Mouse (Mus musculus) cerebellum, postnatal 36 days (tissue): Measurements from ENCODE around the gene Lbh.

ENCODE experiments used
- DNase-seq, 2 experiments: peaks; one replicate each; pipeline ENCODE4 v3.0.0; 2021 to 2022; ENCODE audit warnings: mixed read lengths in 2 of 2

Gene Lbh

DNA sequence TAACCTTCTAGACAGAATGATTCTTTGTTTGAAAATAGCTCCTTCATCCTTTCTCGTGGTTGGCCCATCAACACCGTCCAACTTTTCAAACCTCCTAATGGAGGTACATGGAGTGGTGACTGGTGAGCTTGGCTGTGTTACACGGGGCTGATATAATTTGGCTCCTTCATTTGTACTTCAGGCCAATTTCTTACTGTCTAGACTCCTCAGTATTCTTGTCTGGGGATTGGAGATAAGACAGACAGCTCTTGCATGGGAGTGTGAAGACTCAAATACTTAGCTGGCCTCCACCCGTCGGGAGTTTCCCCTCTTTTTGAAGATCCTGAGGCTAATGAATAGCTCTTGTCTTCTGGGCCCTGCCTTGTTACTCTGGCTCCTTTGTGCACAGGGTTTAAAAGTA, 26.3 kb downstream of the Lbh start:
- no peak for DNase-seq

DNA sequence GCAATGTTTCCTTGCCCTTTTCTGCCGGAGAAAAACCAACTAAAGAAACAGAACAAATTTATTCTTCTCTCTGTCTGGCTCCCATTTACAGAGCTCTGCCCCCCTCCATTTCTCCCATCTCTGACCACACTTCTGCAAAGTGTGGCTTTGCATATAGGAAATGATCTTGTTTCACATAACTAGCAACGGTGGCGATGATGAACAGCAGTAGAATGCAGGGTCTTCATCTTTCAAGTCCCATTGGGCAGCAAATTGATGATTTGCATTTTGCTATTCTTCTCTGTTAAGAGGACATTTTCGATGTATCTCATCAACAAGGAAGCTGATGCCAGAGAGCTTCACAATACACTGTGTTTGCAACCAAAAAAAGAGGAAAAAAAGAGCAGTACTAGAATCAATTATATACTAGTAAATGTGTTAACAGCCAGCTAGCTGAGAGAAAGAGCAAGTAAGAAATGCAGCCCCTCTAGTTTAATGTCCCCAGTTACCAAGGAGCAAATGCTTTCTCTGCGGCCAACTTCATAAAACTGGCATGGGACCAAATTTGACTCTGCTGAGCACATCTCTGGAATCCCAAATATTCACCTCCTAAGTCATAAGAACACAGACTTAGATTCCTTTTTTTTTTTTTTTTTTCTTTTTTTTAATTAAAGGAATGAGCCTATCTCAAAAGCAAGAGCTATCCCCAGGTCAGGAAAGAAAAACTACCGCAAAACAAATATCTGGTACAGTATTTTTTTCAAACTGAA, 29.2 kb downstream of the Lbh start:
- DNase-seq: no peak

GRCm38 (mm10) chr17:72948119-72948518, 30.0 kb downstream of the Lbh start:
- DNase-seq: no peak

DNA sequence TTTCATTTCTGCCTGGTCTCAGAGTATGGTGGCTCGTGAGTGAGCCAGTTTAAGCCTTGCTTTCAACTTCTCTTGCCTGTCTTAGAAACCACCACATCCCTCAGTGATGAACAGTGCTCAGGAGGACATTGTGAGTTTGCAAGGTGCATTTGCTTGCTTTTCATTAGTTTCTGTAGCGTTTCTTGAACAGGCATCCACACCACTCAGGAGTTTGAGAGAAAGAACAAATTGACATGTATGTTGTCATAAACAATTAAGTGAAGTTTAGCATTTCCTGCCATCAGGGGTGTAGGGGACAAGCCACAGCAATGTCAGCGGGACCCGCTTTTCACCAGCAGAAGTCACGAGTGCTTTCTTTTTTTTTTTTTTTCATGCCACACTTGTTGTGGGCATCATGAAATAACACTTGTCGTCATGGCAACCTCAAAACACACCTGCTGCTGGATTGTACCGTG, 31.2 kb downstream of the Lbh start:
- DNase-seq: no peak

DNA sequence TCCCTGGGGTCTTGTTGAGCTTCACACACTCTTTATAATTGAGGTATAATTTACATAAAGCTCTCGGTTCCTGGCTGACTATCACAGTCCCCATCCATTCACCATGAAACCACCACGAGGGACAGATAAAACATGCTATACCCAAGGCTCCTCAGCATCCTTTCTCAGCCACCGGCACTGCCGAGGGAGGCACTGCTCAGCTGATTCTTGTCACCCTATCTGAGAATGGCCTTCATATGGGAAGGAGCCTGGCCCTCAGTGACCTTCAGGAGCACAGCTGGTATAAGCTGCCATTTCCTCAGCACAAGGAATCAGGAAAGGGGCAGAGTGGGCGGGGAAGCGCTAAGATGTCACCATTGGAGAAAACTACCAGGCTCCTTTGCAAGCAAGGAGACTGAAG, 33.2 kb downstream of the Lbh start:
- no peak for DNase-seq

- no peak for DNase-seq
Measured at GRCm38 (mm10) chr17:72953811-72954685, 35.9 kb downstream of the Lbh start.

- no peak for DNase-seq
Measured at GRCm38 (mm10) chr17:72955534-72955933, 37.4 kb downstream of the Lbh start.

DNA sequence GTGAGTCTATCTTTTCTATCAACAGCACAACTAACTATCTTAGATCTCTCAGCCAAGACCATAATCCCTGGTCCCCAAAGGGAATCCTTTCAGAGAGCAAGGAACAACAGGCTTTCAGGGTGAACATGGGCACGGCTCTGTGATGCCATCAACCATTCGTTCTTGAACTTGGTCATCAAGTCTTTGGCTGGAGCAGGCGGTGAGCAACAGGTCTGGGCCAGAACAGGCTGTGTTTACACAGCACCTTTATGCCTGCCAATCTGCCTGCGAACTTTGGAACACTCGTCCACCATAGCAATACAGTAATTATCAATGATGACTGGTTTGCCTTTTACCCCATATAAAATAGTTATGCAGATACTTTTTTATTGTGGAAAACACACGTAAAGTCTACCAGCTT, 38.9 kb downstream of the Lbh start:
- no peak for DNase-seq

- no peak for DNase-seq
Measured at GRCm38 (mm10) chr17:72958886-72959285, 40.8 kb downstream of the Lbh start.

- DNase-seq: no peak
Measured at GRCm38 (mm10) chr17:72959497-72960039, 41.5 kb downstream of the Lbh start.

GRCm38 (mm10) chr17:72960243-72960642, 42.1 kb downstream of the Lbh start:
- DNase-seq: no peak

DNA sequence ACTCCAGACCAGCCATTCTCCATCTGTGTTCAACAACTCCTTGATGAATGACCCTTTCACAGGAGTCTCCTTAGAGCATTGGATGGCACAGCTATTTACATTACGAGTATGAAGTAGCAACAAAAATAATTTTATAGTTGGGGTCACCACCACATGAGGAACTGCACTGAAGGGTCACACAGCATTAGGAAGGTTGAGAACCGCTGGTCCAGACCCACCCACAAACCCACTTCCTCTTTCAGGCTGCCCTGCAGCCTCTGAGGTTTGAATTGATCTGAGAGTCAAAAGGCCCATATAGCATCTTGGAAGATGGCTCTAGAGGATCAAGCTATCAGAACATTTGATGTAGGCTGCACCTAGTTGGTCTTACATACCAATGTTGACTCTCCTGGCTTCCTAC, 42.8 kb downstream of the Lbh start:
- DNase-seq: no peak

DNA sequence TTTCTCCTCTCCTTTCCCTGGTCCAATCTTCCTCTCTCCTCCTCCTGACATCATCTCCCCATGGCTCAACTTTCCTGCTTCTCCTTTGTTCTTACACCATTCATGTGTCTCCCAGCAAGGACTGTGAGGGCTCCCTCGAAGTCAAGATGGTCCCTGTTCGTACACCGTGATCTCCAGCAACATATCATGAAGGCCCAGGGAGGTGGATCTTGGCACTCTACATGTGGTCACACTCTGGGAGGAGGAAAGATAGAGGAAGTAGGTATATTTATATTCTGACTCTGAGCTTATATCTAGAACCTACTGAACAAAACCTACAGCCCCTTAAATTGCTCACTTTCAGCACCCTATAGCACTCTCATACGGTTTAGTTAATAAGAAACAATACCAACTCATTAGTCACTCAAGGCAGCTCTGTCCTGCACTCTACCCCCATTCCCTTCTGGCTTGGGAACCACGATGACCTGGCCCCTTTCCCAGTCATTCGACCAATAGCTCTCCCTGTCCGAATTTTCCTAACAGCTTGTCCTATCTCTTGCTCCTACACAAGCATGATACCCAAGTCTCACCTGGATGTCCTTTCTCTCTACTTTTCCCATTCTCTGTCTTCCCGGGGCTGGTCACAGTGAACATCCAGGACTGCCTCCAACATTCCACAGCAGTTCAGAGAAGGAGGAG, 44.0 kb downstream of the Lbh start:
- DNase-seq: no peak

DNA sequence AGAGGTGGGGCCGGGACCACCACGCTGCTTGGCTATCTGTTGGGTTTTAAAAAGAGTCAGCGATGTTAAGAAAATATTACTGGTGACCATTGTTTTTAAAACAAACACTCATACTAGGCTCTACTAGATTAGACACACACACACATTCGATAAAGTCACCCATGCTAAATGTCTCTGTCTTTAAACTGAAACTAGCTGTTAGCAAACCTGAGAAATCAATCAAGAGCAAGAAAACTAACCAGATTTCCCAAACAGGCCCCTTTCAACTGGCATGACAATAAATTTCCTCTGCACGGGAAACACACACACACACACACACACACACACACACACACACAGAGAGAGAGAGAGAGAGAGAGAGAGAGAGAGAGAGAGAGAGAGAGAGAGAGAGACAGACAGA, 47.6 kb downstream of the Lbh start:
- DNase-seq: no peak

GRCm38 (mm10) chr17:72966091-72966531, 48.0 kb downstream of the Lbh start:
- DNase-seq: no peak

DNA sequence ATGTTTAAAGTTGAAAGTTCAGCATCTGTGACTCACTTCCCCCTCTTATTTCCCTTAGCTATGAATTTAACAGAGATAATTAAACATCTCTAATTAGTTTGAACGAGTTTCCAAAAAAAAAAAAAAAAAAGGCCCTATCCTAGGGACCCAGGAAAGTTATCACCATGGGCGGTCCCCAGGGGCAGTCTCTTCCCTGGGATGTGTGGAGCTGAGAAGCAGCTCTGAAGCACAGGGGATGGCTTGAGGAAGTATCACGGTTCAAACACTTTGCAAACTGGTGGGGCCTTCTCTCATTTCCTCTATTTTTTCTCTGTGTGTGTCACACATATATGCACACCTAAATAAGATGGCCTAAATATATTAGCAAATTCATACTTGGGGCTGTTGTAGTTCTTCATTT, 48.8 kb downstream of the Lbh start:
- DNase-seq: no peak

DNA sequence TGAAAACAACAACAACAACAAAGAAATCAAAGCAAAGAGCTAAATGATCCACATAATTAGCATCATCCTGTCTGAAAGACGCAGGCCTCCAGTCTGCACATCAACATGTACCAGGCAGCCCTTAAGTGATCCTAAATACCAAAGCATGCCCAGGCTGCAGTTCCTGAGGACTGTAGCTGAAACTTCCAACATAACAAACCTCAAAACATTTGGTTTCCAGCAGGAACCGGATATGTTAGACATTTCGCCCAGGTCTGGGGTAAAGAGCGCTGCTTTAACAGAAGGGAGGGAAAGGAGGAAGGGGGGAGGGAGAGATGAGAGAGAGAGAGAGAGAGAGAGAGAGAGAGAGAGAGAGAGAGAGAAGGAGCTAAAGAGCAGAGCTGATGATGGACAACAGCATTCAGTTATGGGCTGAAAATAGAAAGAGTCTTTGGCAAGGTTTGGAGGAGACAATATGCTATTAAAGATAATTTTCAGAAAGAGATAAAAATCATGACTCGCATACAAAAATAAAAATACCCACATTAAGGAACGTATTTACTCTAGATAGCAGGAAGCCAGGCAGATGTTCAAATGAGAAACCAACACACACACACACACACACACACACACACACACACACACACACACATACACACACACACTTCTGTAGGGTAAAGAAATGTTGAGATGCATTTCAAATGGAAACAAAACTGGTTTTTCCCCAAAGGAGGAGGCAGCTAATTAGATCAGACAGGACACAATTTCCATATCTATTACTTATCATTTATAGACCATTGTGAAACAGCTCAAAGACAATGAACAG, 49.5 kb downstream of the Lbh start:
- DNase-seq: no peak

GRCm38 (mm10) chr17:72968666-72969065, 50.6 kb downstream of the Lbh start:
- no peak for DNase-seq

GRCm38 (mm10) chr17:72970631-72971161, 52.6 kb downstream of the Lbh start:
- no peak for DNase-seq

- no peak for DNase-seq
Measured at GRCm38 (mm10) chr17:72973041-72973440, 54.9 kb downstream of the Lbh start.

GRCm38 (mm10) chr17:72976258-72977231, 58.4 kb downstream of the Lbh start:
- DNase-seq: no peak
